16 mouse cellular contexts compared by ENCODE assay signal in genomic region chr17:43032489-43033036, GRCm38 (mm10). TPM values are rescaled to one million over a fixed set of nuclear protein-coding genes. Genes with fewer than 3 reads are reported as not detected.
DNase-seq lines count a peak whose midpoint lies in the region; ATAC-seq and TF ChIP-seq lines count a peak whose summit lies in the region.
"Had no signal": no experiment of that assay in that cellular context is flagged by ENCODE, and none has a peak within 500 bp of the region (broad histone marks: within the 10 kb centered on the region; RNA-seq: fewer than 3 reads in every experiment).

No protein-coding gene starts in this region.

- H3K9ac ChIP-seq in liver, embryonic 15.5 days = no peak overlapping the region
- H3K9ac ChIP-seq in kidney, embryonic 15.5 days = no peak overlapping the region
- H3K9ac ChIP-seq: heart, embryonic 15.5 days; lung, embryonic 15.5 days had no signal

- peak overlapping the region; percentile 72 for H3K27ac ChIP-seq in spleen, adult 2 months (ENCODE audit: insufficient read depth, low read length)
- H3K27ac ChIP-seq in liver, embryonic 15.5 days (replicated peaks) = peak overlapping the region; percentile 42
- no peak overlapping the region for H3K27ac ChIP-seq in kidney, embryonic 15.5 days
- H3K27ac ChIP-seq: heart, embryonic 15.5 days; kidney, postnatal 0 days; lung, embryonic 15.5 days; midbrain, embryonic 10.5 days had no signal

- H3K27me3 ChIP-seq in spleen, adult 2 months (ENCODE audit: control insufficient read depth, insufficient read depth, low read length) = no peaks in the 10 kb centered on the region
- no peaks in the 10 kb centered on the region for H3K27me3 ChIP-seq in liver, embryonic 15.5 days
- H3K27me3 ChIP-seq in kidney, embryonic 15.5 days = no peaks in the 10 kb centered on the region
- H3K27me3 ChIP-seq: heart, embryonic 15.5 days; lung, embryonic 15.5 days had no signal

- no peak overlapping the region for H3K4me2 ChIP-seq in liver, embryonic 15.5 days
- no peak overlapping the region for H3K4me2 ChIP-seq in kidney, embryonic 15.5 days
- H3K4me2 ChIP-seq: heart, embryonic 15.5 days; lung, embryonic 15.5 days had no signal

- H3K9me3 ChIP-seq in liver, embryonic 15.5 days (replicated peaks) = no peaks in the 10 kb centered on the region
- H3K9me3 ChIP-seq in kidney, embryonic 15.5 days (replicated peaks) = no peaks in the 10 kb centered on the region
- H3K9me3 ChIP-seq: heart, embryonic 15.5 days; lung, embryonic 15.5 days; midbrain, embryonic 10.5 days had no signal

- H3K4me3 ChIP-seq in spleen, adult 2 months (ENCODE audit: extremely low read depth, insufficient read depth, insufficient read length) = no peak overlapping the region
- H3K4me3 ChIP-seq in liver, embryonic 15.5 days (replicated peaks) = no peak overlapping the region
- H3K4me3 ChIP-seq in kidney, embryonic 15.5 days (replicated peaks) = no peak overlapping the region
- H3K4me3 ChIP-seq: heart, embryonic 15.5 days; lung, embryonic 15.5 days; midbrain, embryonic 10.5 days; myocyte had no signal

- TF ChIP-seq CTCF in spleen, adult 2 months (IDR thresholded peaks at IDR 0.05; ENCODE audit: extremely low read depth, insufficient read depth, insufficient read length, insufficient replicate concordance) = no peak

- DNase-seq in layer of hippocampus, adult 11-12 months (ENCODE audit: low spot score) = peak; percentile 43
- DNase-seq in layer of hippocampus, postnatal 25 days (ENCODE audit: extremely low spot score in 1 of 2, low spot score in 1 of 2) = no peak
- peak; percentile 19 to 39 for DNase-seq in spleen, adult 2 months (ENCODE audit: low read depth in 1 of 2, low spot score in 2 of 2)
- no peak for DNase-seq in spleen, postnatal 10 days (ENCODE audit: low spot score in 2 of 2)
- DNase-seq in adrenal gland, postnatal 4 days (ENCODE audit: low spot score in 2 of 2) = no peak
- DNase-seq in kidney, adult 8-10 months = no peak
- DNase-seq: embryo, embryonic 11 days; gastrocnemius, postnatal 25 days had no signal

- H3K4me1 ChIP-seq in spleen, adult 2 months (ENCODE audit: control insufficient read depth, insufficient read depth, insufficient read length) = peaks cover 5% of the 10 kb centered on the region; the same call in 1 of the 2 replicates
- H3K4me1 ChIP-seq in liver, embryonic 15.5 days (replicated peaks) = peaks cover 72% of the 10 kb centered on the region
- peaks cover 15% of the 10 kb centered on the region for H3K4me1 ChIP-seq in kidney, embryonic 15.5 days
- H3K4me1 ChIP-seq: heart, embryonic 15.5 days; lung, embryonic 15.5 days; midbrain, embryonic 10.5 days had no signal

- ATAC-seq in liver, embryonic 15.5 days (ENCODE audit: insufficient read depth) = no peak
- ATAC-seq in kidney, embryonic 15.5 days (replicated peaks; ENCODE audit: low FRiP score) = no peak
- ATAC-seq: forebrain, embryonic 16.5 days had no signal

- 27% methylated on average over 8 of the region's 8 CpGs for WGBS in spleen, adult 2 months
- WGBS in liver, embryonic 15.5 days (ENCODE audit: insufficient replicate concordance) = 51% methylated on average over 8 of the region's 8 CpGs
- 77% methylated on average over 8 of the region's 8 CpGs for WGBS in kidney, embryonic 15.5 days

- H3K36me3 ChIP-seq in spleen, adult 2 months (ENCODE audit: control insufficient read depth, insufficient read depth, low read length) = no peaks in the 10 kb centered on the region
- H3K36me3 ChIP-seq in liver, embryonic 15.5 days (replicated peaks) = peaks cover 7% of the 10 kb centered on the region
- H3K36me3 ChIP-seq in kidney, embryonic 15.5 days = peaks cover 6% of the 10 kb centered on the region
- H3K36me3 ChIP-seq: heart, embryonic 15.5 days had no signal

- TF ChIP-seq POLR2A in spleen, adult 2 months (IDR thresholded peaks at IDR 0.05; ENCODE audit: low read depth, low read length) = no peak

RNA-seq across cellular contexts. Expression of gene Tnfrsf21, which starts 16.2 kb away (rescaled TPM):
- 100 to 1,000 TPM; 115 to 120 TPM for total RNA-seq in layer of hippocampus, postnatal 25 days (2021)
- polyA plus RNA-seq in spleen, adult 2 months (2012; rRNA removed) = 26.3 and 38.2 TPM in 2 replicates
- polyA plus RNA-seq in liver, embryonic 15.5 days (2015; fragmentation: Nextera tagmentation; extraction: Ambion mirVana) = 24.1 and 26.4 TPM in 2 replicates
- 51.9 and 53.8 TPM in 2 replicates for polyA plus RNA-seq in kidney, embryonic 15.5 days (2015; fragmentation: Nextera tagmentation; extraction: Ambion mirVana)
- 10 to 100 TPM; 11.0 to 19.9 TPM for total RNA-seq in adrenal gland, postnatal 4 days (2021)

Comparison
In these comparisons a context has a peak if more than half of its experiments do, and no peak if none do; other contexts are left out.
1. DNase-seq: peak in layer of hippocampus, adult 11-12 months (single experiment) and spleen, adult 2 months (2 of 2); none in layer of hippocampus, postnatal 25 days (0 of 2), spleen, postnatal 10 days (0 of 2), adrenal gland, postnatal 4 days (0 of 2) and kidney, adult 8-10 months (0 of 2).